Mouse (Mus musculus) hindbrain, postnatal 0 days (tissue): ENCODE measurements around the gene Pla2g4e. TPM values are rescaled to one million over a fixed set of nuclear protein-coding genes. Genes with fewer than 3 reads are reported as not detected.
A peak's percentile ranks its signal among the peaks of the same experiment; 100 is the strongest.

Experiments
- ATAC-seq: fragments of 200-750 bp; cut with Nextera tagmentation; 2 replicates; pipeline ENCODE4 v1.8.0; 2017; ENCODE audit warnings: mild to moderate bottlenecking, moderate TSS enrichment, moderate library complexity
- DNase-seq: peaks from one replicate; pipeline ENCODE4 v3.0.0-alpha.2; 2015; ENCODE audit warnings: low spot score
- H3K27ac ChIP-seq: fragments of 300-500 bp; sonication (generic); 2 replicates; pipeline ENCODE4 v1.5.1; 2014; ENCODE audit warnings: mild to moderate bottlenecking
- H3K27me3 ChIP-seq: fragments of 300-500 bp; sonication (generic); 2 replicates; pipeline ENCODE4 v1.6.1; 2014; ENCODE audit warnings: low read length, mixed read lengths; ENCODE audit not compliant: insufficient read depth
- H3K36me3 ChIP-seq: fragments of 300-500 bp; sonication (generic); 2 replicates; pipeline ENCODE4 v1.6.1; 2014; ENCODE audit warnings: low read length, mixed read lengths; ENCODE audit not compliant: insufficient read depth
- H3K4me1 ChIP-seq: fragments of 300-500 bp; sonication (generic); 2 replicates; pipeline ENCODE4 v1.6.1; 2014; ENCODE audit warnings: antibody characterized with exemption, low read length, mixed read lengths; ENCODE audit not compliant: insufficient read depth
- H3K4me2 ChIP-seq: fragments of 300-500 bp; sonication (generic); 2 replicates; pipeline ENCODE4 v1.6.1; 2014; ENCODE audit warnings: low read depth, mild to moderate bottlenecking, low read length, moderate library complexity, mixed read lengths
- H3K4me3 ChIP-seq: fragments of 300-500 bp; sonication (generic); 2 replicates; pipeline ENCODE4 v1.5.1; 2014; ENCODE audit warnings: low read length
- H3K9ac ChIP-seq: fragments of 300-500 bp; sonication (generic); replicated peaks from 2 replicates; pipeline ENCODE4 v1.6.1; 2014; ENCODE audit warnings: mild to moderate bottlenecking, low read length, moderate library complexity, mixed read lengths
- H3K9me3 ChIP-seq: fragments of 300-500 bp; sonication (generic); 2 replicates; pipeline ENCODE4 v1.6.1; 2016; ENCODE audit warnings: low read length, mixed read lengths
- CTCF ChIP-seq: IDR thresholded peaks from 2 replicates; pipeline ENCODE4 v1.5.1; 2016; ENCODE audit warnings: antibody characterized with exemption, control low read depth, low read depth
- WGBS: fragments of 180-500 bp; shearing (Covaris S2); extraction: QIAGEN DNeasy Blood & Tissue Kit; methylation state at CpG from one replicate; pipeline ENCODE4 v1.1.7; 2014; 5-methylcytosine and 5-hydroxymethylcytosine counted together
- polyA plus RNA-seq: library from polyadenylated mRNA; unstranded; fragments of >200 nt; fragmentation: Nextera tagmentation; extraction: Ambion mirVana; gene quantifications from 2 replicates; pipeline ENCODE4 v1.2.1, GENCODE M21; 2015
- total RNA-seq: library from RNA; depleted of rRNA; stranded (reverse); fragments of >200 nt; gene quantifications from 2 replicates; pipeline ENCODE4 v1.2.3, GENCODE M21; 2014

Pla2g4e gene
- total and polyA plus RNA-seq, 2 experiments from 2014 or later, result 8.0 to 15.0 TPM

DNA sequence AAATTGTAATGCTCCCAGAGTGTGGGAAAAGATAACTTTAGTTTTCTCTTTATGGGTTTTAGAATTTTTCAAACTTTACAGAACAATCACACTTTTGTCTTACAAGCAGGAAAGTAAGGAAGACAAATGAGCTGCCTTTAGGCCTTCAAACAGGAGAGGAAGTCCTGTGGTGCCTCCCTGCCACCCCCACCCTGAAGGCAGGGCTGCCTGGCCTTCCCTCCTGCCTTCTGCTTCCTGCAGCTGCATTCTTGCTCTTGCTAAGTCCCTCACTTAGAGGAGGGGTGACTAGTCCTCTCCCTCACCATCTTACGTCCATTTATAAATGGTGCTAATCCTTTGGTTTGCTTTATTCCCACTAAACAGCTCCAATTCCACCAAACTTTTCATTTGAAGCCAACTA, 86.3 kb downstream of the Pla2g4e start:
- DNase-seq, result no peak
- H3K4me2 ChIP-seq, result no peak overlapping the region
- no peak for ATAC-seq
- H3K36me3 ChIP-seq, result no peaks in the 10 kb centered on the region
- WGBS, result 61% methylated on average over 1 of the region's 1 CpGs
- TF ChIP-seq CTCF, result no peak
- H3K27me3 ChIP-seq, result no peaks in the 10 kb centered on the region
- H3K27ac ChIP-seq, result no peak overlapping the region
- no peaks in the 10 kb centered on the region for H3K9me3 ChIP-seq
- H3K4me1 ChIP-seq, result no peaks in the 10 kb centered on the region
- H3K4me3 ChIP-seq, result no peak overlapping the region
- H3K9ac ChIP-seq, result no peak overlapping the region

DNA sequence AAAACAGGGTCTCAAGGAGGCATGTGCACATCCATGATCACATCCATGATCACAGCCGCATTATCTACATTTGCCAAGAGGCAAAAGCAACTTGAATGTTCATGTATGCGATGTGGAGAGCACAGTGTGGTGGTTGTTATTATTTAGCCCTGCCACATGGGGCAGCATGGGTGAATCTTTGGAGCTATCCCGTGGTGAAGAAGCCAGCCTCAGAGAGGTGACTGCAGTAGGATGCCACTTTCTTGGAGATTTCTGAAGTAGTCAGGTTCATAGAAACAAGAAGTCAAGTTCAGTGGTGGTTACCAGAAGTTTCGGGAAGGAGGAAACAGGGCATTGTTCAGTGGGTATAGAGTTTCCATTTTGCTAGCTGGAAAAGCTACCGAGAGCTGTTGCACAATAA, 87.1 kb downstream of the Pla2g4e start:
- DNase-seq, result no peak
- TF ChIP-seq CTCF, result peak; percentile 44
- ATAC-seq, result no peak
- Histone ChIP-seq H3K9me3 (no peaks in the 10 kb centered on the region), H3K36me3 (no peaks in the 10 kb centered on the region), H3K9ac (no peak overlapping the region), H3K4me3 (no peak overlapping the region), H3K4me1 (no peaks in the 10 kb centered on the region), H3K27ac (no peak overlapping the region), H3K27me3 (no peaks in the 10 kb centered on the region), H3K4me2 (no peak overlapping the region)
- WGBS, result 56% methylated on average over 5 of the region's 5 CpGs

DNA sequence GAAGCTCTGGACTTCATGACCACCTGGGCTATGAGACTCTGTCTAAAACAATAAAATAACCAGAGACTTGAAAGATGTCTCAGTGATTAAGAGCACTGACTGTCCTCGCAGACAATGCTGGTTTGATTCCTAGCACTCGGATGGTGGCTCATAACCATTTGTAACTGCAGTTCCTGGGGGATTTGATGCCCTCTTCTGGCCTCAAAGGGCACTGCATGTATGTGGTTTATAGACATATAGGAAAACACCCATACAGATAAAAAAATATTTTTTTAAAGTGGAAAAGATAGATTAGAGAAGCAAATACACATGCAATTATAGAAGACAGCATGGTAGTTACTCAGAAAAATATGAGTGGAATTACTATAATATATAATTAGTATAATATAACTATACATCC, 87.5 kb downstream of the Pla2g4e start:
- 73% methylated on average over 2 of the region's 2 CpGs for WGBS
- Histone ChIP-seq H3K9me3 (no peaks in the 10 kb centered on the region), H3K4me2 (no peak overlapping the region), H3K27me3 (no peaks in the 10 kb centered on the region), H3K9ac (no peak overlapping the region), H3K4me3 (no peak overlapping the region), H3K4me1 (no peaks in the 10 kb centered on the region), H3K36me3 (no peaks in the 10 kb centered on the region), H3K27ac (no peak overlapping the region)
- TF ChIP-seq CTCF, result no peak
- DNase-seq (no peak), ATAC-seq (no peak)

DNA sequence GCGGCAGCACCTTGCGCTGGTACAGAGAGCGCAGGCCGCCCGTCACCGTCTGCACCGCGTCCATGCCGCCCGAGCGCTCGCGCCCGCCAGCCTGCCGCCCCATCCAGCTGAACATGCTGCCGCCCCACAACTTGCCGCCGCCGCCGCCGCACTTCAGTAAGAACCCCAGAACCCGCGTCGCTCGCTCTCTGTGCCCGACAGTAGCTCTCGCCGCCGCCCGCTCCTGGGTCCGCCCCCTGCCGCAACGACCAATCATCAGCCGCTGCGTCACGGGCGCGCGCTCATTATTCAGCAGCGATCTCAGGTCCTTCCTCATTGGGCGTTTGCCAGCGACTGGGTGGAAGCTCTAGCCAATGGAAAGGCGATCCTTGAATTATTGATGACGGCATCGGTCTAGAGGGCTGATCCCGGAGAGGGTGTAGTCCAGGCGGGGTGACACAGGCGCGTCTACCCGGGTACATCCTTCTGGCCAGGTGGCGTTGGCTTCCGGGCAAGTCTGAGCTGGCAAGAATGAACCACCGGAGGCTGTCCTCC, 90.7 kb downstream of the Pla2g4e start, which contains the start of gene Ehd4:
TSS of gene Ehd4 (minus strand) at position 246 of the 534 bp plus-strand sequence.
- Histone ChIP-seq H3K27me3 (no peaks in the 10 kb centered on the region), H3K9ac (peak within 1 kb of the TSS; percentile 63), H3K4me2 (peak within 1 kb of the TSS; percentile 97), H3K4me1 (no peaks in the 10 kb centered on the region), H3K36me3 (no peaks in the 10 kb centered on the region), H3K4me3 (peak within 1 kb of the TSS; percentile 78), H3K9me3 (no peaks in the 10 kb centered on the region), H3K27ac (peak within 1 kb of the TSS; percentile 60; the same call in 1 of the 2 replicates)
- DNase-seq (peak; percentile 100), ATAC-seq (peak; percentile 99)
- TF ChIP-seq CTCF, result no peak
- WGBS, result under 1% methylated on average over 53 of the region's 53 CpGs

DNA sequence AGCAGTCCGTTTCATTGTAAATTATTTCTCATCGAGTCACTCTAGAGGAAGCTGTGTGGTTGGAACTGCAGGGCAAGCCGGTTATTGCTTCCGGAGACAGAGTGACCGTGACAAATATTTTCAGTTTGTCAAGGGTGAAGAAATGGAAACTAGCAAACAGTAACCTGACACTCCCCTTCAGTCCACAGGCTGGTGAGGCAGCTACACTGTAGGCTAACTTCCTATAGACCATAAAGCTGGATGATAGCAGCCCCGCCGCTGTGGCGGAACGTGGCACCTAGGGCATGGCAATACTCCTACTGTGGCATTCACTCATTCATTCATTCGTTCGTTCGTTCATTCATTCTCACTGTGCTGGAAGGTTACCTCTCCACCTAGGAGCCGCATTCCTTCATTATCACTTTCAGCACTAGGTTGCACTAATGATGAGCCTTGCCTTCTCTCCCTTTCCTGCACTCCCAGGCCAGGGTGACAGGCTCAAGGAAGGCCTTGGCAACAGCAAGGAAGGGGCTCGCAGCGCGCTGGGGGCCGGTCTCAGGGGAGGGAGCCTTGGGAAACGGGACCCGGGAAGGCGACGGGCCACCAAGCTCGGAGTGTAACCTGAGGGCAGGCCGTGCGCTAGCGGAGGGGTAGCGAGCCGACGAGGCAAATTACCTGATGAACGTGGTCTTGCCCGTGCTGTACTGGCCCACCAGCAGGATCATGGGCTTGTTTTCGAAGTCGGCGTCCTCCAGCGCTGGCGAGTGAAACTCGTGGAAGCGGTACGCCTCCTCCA, 91.4 kb downstream of the Pla2g4e start:
- H3K36me3 ChIP-seq, result no peaks in the 10 kb centered on the region
- 4% methylated on average over 38 of the region's 38 CpGs for WGBS
- H3K4me2 ChIP-seq, result peak overlapping the region; percentile 97
- peak overlapping the region; percentile 78 for H3K4me3 ChIP-seq
- H3K9ac ChIP-seq, result peak overlapping the region; percentile 63
- H3K4me1 ChIP-seq, result no peaks in the 10 kb centered on the region
- peak; percentile 3 for DNase-seq
- no peaks in the 10 kb centered on the region for H3K9me3 ChIP-seq
- no peaks in the 10 kb centered on the region for H3K27me3 ChIP-seq
- H3K27ac ChIP-seq, result peak overlapping the region; percentile 60; the same call in 1 of the 2 replicates
- 0 out of 2 replicates have a peak, but pooled peaks have one; percentile 6 for TF ChIP-seq CTCF
- peak; percentile 8; the same call in 1 of the 2 replicates for ATAC-seq

DNA sequence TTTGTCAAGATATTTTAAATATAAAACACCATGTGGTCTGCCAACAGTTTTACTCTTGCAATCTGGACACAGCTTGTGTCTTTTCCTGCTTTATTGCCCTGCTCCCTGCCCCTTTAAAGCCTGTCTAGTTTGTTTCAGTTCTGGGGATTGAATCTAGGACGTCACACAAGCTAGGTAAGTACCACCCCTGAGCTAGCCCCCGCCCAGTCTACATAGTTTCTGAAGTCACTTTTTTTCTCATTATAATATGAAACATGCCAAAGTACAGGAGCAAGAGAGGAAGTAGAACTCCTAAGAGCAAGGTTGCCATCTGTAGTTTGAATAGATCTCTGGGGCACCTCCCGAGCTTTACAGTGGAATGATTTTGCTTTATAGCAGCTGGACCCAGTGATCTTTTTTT, 94.6 kb downstream of the Pla2g4e start:
- TF ChIP-seq CTCF, result no peak
- ATAC-seq (no peak), DNase-seq (no peak)
- H3K9ac ChIP-seq, result no peak overlapping the region
- no peaks in the 10 kb centered on the region for H3K27me3 ChIP-seq
- H3K4me3 ChIP-seq, result no peak overlapping the region
- 87% methylated on average over 3 of the region's 3 CpGs for WGBS
- no peaks in the 10 kb centered on the region for H3K36me3 ChIP-seq
- H3K4me1 ChIP-seq, result no peaks in the 10 kb centered on the region
- H3K4me2 ChIP-seq, result no peak overlapping the region
- no peak overlapping the region for H3K27ac ChIP-seq
- no peaks in the 10 kb centered on the region for H3K9me3 ChIP-seq

DNA sequence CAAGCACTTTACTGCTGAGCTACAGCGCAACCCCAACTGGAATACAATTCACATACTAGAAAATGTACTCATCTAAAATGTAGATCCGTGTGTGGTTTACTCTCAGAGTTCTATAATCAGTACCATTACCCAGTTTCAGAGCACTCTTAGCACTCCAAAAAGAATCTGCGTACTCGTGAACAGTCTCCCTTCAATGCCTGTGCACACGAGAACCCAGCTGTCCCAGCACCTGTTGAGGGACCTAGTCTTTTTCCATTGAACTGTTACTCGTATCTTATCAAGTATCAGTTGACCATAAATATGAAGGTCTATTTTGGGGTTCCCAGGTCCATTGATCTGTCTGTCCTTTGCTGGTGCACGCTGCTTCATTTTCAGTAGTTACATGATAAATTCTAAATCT, 95.5 kb downstream of the Pla2g4e start:
- Histone ChIP-seq H3K9me3 (no peaks in the 10 kb centered on the region), H3K4me3 (no peak overlapping the region), H3K36me3 (no peaks in the 10 kb centered on the region), H3K27me3 (no peaks in the 10 kb centered on the region), H3K4me2 (no peak overlapping the region), H3K9ac (no peak overlapping the region), H3K27ac (no peak overlapping the region), H3K4me1 (no peaks in the 10 kb centered on the region)
- DNase-seq (no peak), ATAC-seq (no peak)
- no peak for TF ChIP-seq CTCF
- 91% methylated on average over 7 of the region's 7 CpGs for WGBS
